Mouse (Mus musculus) stomach, postnatal 0 days (tissue): Measurements from ENCODE around the gene Mecp2.

ENCODE experiments used
- CTCF ChIP-seq: IDR thresholded peaks from 2 replicates; pipeline ENCODE4 v1.5.1; 2016; ENCODE audit warnings: antibody characterized with exemption, low read depth, mild to moderate bottlenecking, moderate library complexity
- EP300 ChIP-seq: optimal IDR thresholded peaks from 2 replicates; pipeline ENCODE3; 2016; ENCODE audit warnings: antibody characterized with exemption

- TF ChIP-seq CTCF, result no peak
- no peak for TF ChIP-seq EP300
These were observed 112.4 kb downstream of the Mecp2 start for GRCm38 (mm10) chrX:74022795-74023187.
